Mouse (Mus musculus): ENCODE measurements around the gene Map4k4. TPM values are rescaled to one million over a fixed set of nuclear protein-coding genes. Genes with fewer than 3 reads are reported as not detected.

Gene Map4k4
- polyA plus RNA-seq, 1 experiment from 2014 or later = 56.6 TPM

DNA sequence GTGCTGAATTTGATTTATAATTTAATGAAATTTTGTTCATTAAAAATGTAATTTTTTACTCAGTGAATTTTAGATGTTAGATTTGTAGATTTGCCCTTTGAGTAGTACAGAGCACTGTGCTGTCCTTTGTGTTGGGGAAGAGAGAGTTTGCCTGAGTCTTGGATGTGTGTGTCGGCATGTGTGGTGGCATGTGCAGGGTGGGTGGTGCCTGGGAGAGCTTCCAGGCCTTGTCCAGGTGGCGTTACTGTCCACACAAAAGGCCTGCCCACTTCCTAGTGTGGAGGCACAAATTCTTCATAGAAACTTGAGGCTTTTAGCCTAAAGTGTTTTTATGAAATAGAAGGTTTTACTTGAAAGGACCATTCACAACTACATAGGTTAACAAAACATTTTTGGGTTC lies 36.2 kb downstream of the Map4k4 start:
- no peak for ATAC-seq (ENCODE audit: low read depth)
- Histone ChIP-seq H3K36me3 (ENCODE audit: control insufficient read depth, insufficient read depth, low read length) (no peaks in the 10 kb centered on the region), H3K27me3 (ENCODE audit: control insufficient read depth, insufficient read depth, low read length) (no peaks in the 10 kb centered on the region), H3K9ac (replicated peaks; ENCODE audit: low read depth, low read length) (no peak overlapping the region), H3K27ac (ENCODE audit: low read depth, low read length) (0 out of 2 replicates have a peak overlapping the region, but pooled peaks have one; percentile 18), H3K4me2 (ENCODE audit: low read depth, low read length) (no peak overlapping the region), H3K4me3 (ENCODE audit: low read depth, low read length) (no peak overlapping the region), H3K4me1 (ENCODE audit: control insufficient read depth, insufficient read depth, low read length) (peaks cover 80% of the 10 kb centered on the region), H3K9me3 (ENCODE audit: control insufficient read depth, low read length) (no peaks in the 10 kb centered on the region)
- 39% methylated on average over 2 of the region's 2 CpGs for WGBS

DNA sequence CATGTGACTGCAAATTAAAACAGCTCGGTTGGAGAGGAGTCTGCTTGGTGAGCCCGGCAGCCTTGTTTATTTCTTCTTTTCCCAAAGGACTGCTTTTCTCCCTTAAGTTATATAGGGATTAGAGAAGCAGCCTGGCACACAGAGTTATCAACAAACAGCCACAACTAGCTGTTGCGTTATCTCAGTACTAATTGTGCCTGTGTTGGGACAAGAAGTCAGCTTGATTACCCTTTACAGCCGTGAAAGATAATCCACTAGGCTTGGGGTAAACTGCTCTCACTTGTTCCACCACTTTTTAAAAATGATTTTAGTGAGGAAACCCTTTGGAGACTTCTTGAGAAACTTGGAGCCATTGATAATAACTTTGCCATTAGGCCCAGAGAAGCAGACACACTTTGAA lies 36.9 kb downstream of the Map4k4 start:
- Histone ChIP-seq H3K36me3 (ENCODE audit: control insufficient read depth, insufficient read depth, low read length) (no peaks in the 10 kb centered on the region), H3K27me3 (ENCODE audit: control insufficient read depth, insufficient read depth, low read length) (no peaks in the 10 kb centered on the region), H3K4me2 (ENCODE audit: low read depth, low read length) (no peak overlapping the region), H3K4me3 (ENCODE audit: low read depth, low read length) (no peak overlapping the region), H3K9me3 (ENCODE audit: control insufficient read depth, low read length) (no peaks in the 10 kb centered on the region), H3K9ac (replicated peaks; ENCODE audit: low read depth, low read length) (no peak overlapping the region), H3K27ac (ENCODE audit: low read depth, low read length) (no peak overlapping the region), H3K4me1 (ENCODE audit: control insufficient read depth, insufficient read depth, low read length) (peaks cover 80% of the 10 kb centered on the region)
- 31% methylated on average over 4 of the region's 4 CpGs for WGBS
- no peak for ATAC-seq (ENCODE audit: low read depth)

DNA sequence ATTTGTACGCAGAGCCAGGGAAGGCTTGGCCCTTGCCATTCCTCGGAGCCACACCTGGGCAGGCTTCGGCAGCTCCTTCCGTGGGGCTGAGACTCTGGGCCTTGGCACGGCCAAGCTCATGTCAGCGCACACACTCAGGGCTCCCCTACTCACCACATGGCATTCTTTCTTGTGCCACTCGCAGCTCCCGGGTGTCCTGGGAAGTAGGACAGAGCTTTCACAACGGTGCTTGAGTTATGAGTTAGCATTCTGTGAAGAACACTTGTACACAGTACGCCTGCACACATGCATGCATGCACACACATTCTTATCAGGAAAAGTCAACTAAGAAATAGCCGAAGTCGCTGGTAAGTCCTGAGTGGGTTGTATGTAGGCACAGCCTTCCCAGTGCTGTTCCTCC lies 38.7 kb downstream of the Map4k4 start:
- Histone ChIP-seq H3K9me3 (ENCODE audit: control insufficient read depth, low read length) (no peaks in the 10 kb centered on the region), H3K9ac (replicated peaks; ENCODE audit: low read depth, low read length) (no peak overlapping the region), H3K4me1 (ENCODE audit: control insufficient read depth, insufficient read depth, low read length) (peaks cover 84% of the 10 kb centered on the region), H3K27ac (ENCODE audit: low read depth, low read length) (0 out of 2 replicates have a peak overlapping the region, but pooled peaks have one; percentile 8), H3K4me3 (ENCODE audit: low read depth, low read length) (no peak overlapping the region), H3K4me2 (ENCODE audit: low read depth, low read length) (no peak overlapping the region), H3K36me3 (ENCODE audit: control insufficient read depth, insufficient read depth, low read length) (no peaks in the 10 kb centered on the region), H3K27me3 (ENCODE audit: control insufficient read depth, insufficient read depth, low read length) (no peaks in the 10 kb centered on the region)
- ATAC-seq (ENCODE audit: low read depth) = no peak
- WGBS = 71% methylated on average over 12 of the region's 12 CpGs

DNA sequence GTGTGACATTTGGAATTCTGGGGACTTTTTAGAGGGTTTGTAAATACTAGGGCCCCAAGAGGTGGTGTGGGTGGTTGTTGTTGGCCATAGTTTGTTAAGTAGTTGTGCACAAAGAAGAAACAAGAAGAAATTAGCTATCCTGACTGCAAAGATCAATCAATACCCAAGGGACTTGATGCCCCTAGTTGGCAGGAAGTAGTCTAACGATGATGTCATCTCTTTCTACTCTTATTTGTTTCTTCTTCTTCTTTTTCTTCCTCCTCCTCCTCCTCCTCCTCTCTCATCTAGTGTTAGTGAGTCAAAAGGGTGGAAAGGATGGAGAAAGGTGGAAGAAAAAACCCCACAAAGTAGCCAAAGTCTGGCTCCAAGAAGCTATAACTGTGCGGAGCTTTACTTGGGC lies 39.6 kb downstream of the Map4k4 start:
- no peak overlapping the region for H3K9ac ChIP-seq (replicated peaks; ENCODE audit: low read depth, low read length)
- H3K27ac ChIP-seq (ENCODE audit: low read depth, low read length) = no peak overlapping the region
- no peak overlapping the region for H3K4me3 ChIP-seq (ENCODE audit: low read depth, low read length)
- no peaks in the 10 kb centered on the region for H3K36me3 ChIP-seq (ENCODE audit: control insufficient read depth, insufficient read depth, low read length)
- no peaks in the 10 kb centered on the region for H3K9me3 ChIP-seq (ENCODE audit: control insufficient read depth, low read length)
- H3K4me1 ChIP-seq (ENCODE audit: control insufficient read depth, insufficient read depth, low read length) = peaks cover 85% of the 10 kb centered on the region
- no peaks in the 10 kb centered on the region for H3K27me3 ChIP-seq (ENCODE audit: control insufficient read depth, insufficient read depth, low read length)
- ATAC-seq (ENCODE audit: low read depth) = no peak
- no peak overlapping the region for H3K4me2 ChIP-seq (ENCODE audit: low read depth, low read length)
- WGBS = 83% methylated on average over 2 of the region's 2 CpGs

DNA sequence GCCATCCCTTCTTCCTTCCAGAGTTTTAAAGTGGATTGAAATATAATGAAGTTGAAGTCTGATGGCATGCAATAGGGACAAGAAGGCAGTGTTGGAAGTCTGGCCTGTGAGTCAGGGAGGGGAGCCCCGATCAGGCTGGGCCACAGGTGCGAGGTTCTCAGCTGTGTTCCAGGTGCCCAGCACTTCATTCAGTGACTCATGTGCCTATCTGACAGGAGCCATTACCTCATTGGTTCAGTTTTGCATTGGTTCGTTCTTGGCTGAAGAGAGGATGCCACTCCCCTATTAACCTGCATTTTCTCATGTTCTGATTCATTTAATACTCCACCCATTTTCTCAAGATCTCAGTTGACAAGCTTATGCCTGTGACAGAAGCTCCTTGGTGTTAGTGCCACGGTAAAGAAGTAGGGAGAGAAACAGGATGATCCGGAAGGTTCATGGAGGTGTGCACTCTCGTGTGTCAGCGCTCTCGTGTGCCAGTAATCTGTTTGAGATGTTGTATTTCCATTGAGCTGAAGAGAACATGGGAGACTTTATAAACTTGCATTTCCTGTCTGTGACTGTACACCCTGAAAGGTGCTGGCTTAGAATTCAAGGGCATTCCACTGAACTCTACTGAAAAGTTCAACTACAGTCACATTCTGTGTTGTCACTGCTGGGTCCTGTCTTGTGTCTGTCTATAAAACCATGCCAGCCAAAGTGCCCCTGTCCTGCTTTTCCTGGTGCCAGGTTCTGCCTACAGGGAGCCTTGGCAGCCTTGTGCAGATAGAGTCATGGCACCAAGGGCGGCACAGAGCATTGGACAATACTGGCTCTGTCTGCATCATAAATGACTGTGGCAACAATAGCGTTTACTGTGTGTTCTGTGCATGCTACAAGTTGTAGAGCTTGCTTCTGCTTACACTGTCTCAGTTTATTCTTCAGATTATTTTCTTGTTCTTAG lies 40.8 kb downstream of the Map4k4 start:
- no peak overlapping the region for H3K4me2 ChIP-seq (ENCODE audit: low read depth, low read length)
- 65% methylated on average over 10 of the region's 10 CpGs for WGBS
- H3K27me3 ChIP-seq (ENCODE audit: control insufficient read depth, insufficient read depth, low read length) = no peaks in the 10 kb centered on the region
- H3K4me3 ChIP-seq (ENCODE audit: low read depth, low read length) = no peak overlapping the region
- no peak overlapping the region for H3K9ac ChIP-seq (replicated peaks; ENCODE audit: low read depth, low read length)
- peak; percentile 22; the same call in 1 of the 2 replicates for ATAC-seq (ENCODE audit: low read depth)
- H3K27ac ChIP-seq (ENCODE audit: low read depth, low read length) = peak overlapping the region; percentile 77
- peaks cover 84% of the 10 kb centered on the region for H3K4me1 ChIP-seq (ENCODE audit: control insufficient read depth, insufficient read depth, low read length)
- no peaks in the 10 kb centered on the region for H3K9me3 ChIP-seq (ENCODE audit: control insufficient read depth, low read length)
- no peaks in the 10 kb centered on the region for H3K36me3 ChIP-seq (ENCODE audit: control insufficient read depth, insufficient read depth, low read length)

DNA sequence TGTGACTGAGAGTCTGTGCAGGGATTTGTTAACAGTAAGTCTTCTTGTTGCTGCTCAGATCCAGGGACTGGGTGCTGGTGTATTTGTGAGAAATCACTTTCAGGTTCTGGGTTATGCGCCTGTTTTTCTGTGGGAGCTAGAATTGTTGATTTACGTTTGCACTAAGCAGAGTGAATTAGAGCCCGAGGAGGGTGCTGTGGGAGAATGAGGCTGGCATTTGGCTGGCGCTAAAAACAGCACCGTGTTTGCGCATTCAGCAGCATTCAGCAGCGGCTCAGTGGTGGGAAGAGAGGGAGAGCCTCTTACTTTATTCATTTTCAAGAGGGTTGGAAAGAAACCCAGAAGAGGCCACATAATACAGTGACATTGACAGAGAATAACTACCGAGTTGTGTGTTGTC lies 42.2 kb downstream of the Map4k4 start:
- peak overlapping the region; percentile 9; the same call in 1 of the 2 replicates for H3K4me2 ChIP-seq (ENCODE audit: low read depth, low read length)
- no peaks in the 10 kb centered on the region for H3K27me3 ChIP-seq (ENCODE audit: control insufficient read depth, insufficient read depth, low read length)
- H3K36me3 ChIP-seq (ENCODE audit: control insufficient read depth, insufficient read depth, low read length) = no peaks in the 10 kb centered on the region
- H3K9ac ChIP-seq (replicated peaks; ENCODE audit: low read depth, low read length) = no peak overlapping the region
- no peak for ATAC-seq (ENCODE audit: low read depth)
- peaks cover 84% of the 10 kb centered on the region for H3K4me1 ChIP-seq (ENCODE audit: control insufficient read depth, insufficient read depth, low read length)
- WGBS = 9% methylated on average over 8 of the region's 8 CpGs
- H3K4me3 ChIP-seq (ENCODE audit: low read depth, low read length) = no peak overlapping the region
- H3K27ac ChIP-seq (ENCODE audit: low read depth, low read length) = peak overlapping the region; percentile 77
- no peaks in the 10 kb centered on the region for H3K9me3 ChIP-seq (ENCODE audit: control insufficient read depth, low read length)

DNA sequence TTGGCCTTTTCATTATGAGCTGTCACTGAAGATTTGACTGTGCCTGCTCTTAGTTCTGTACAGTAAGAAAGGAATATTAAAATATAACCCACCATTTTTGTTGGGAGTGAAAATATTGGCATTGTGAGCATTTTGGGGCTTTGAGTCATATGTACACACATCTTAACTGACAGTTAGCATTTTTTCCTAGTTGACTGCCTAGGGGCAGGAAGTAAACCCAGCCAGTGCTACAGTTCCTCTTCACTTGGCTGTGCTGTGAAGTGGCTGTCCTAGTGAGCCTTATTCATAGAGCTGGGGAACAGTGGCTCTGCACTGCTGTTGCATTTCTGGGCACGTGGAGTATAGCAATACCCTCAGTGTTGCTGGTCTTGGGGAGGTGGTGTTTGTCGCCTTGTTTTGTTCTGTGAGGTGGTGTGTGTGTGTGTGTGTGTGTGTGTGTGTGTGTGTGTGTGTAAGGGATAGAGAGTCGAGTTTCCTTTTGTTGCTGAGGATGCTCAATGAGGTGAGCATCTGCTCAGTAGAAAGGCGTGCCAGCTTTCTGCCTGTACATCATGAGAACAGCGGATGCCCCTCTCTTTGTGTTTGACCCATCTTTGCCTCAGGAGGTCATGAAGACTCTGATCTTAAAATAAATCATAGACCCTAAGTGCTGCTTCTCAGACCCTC lies 43.7 kb downstream of the Map4k4 start:
- Histone ChIP-seq H3K9me3 (ENCODE audit: control insufficient read depth, low read length) (no peaks in the 10 kb centered on the region), H3K27me3 (ENCODE audit: control insufficient read depth, insufficient read depth, low read length) (no peaks in the 10 kb centered on the region), H3K4me1 (ENCODE audit: control insufficient read depth, insufficient read depth, low read length) (peaks cover 82% of the 10 kb centered on the region), H3K36me3 (ENCODE audit: control insufficient read depth, insufficient read depth, low read length) (no peaks in the 10 kb centered on the region), H3K9ac (replicated peaks; ENCODE audit: low read depth, low read length) (no peak overlapping the region), H3K27ac (ENCODE audit: low read depth, low read length) (peak overlapping the region; percentile 45; the same call in 1 of the 2 replicates), H3K4me2 (ENCODE audit: low read depth, low read length) (no peak overlapping the region), H3K4me3 (ENCODE audit: low read depth, low read length) (no peak overlapping the region)
- 10% methylated on average over 5 of the region's 5 CpGs for WGBS
- ATAC-seq (ENCODE audit: low read depth) = no peak

DNA sequence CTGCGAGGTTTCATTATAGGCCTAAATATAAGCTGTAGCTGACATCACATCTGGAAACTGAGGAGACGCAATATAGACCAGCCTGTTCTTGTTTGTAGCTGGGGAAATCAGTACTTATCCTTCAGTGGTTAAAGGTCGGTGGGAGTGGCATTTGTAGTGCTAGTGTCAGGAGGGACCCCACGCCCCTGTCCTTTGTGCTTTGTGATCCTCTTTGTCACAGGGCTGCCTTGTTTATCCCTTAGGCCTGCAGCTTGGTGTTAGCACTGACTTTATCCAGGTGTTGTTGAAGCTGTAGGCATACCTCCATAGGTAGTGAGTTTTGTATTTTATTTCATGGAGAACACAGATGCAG lies 44.2 kb downstream of the Map4k4 start:
- ATAC-seq (ENCODE audit: low read depth) = no peak
- H3K4me1 ChIP-seq (ENCODE audit: control insufficient read depth, insufficient read depth, low read length) = peaks cover 84% of the 10 kb centered on the region
- H3K9me3 ChIP-seq (ENCODE audit: control insufficient read depth, low read length) = no peaks in the 10 kb centered on the region
- H3K9ac ChIP-seq (replicated peaks; ENCODE audit: low read depth, low read length) = no peak overlapping the region
- no peaks in the 10 kb centered on the region for H3K36me3 ChIP-seq (ENCODE audit: control insufficient read depth, insufficient read depth, low read length)
- WGBS = 27% methylated on average over 4 of the region's 4 CpGs
- no peak overlapping the region for H3K4me3 ChIP-seq (ENCODE audit: low read depth, low read length)
- H3K27ac ChIP-seq (ENCODE audit: low read depth, low read length) = peak overlapping the region; percentile 55; the same call in 1 of the 2 replicates
- no peaks in the 10 kb centered on the region for H3K27me3 ChIP-seq (ENCODE audit: control insufficient read depth, insufficient read depth, low read length)
- H3K4me2 ChIP-seq (ENCODE audit: low read depth, low read length) = no peak overlapping the region

DNA sequence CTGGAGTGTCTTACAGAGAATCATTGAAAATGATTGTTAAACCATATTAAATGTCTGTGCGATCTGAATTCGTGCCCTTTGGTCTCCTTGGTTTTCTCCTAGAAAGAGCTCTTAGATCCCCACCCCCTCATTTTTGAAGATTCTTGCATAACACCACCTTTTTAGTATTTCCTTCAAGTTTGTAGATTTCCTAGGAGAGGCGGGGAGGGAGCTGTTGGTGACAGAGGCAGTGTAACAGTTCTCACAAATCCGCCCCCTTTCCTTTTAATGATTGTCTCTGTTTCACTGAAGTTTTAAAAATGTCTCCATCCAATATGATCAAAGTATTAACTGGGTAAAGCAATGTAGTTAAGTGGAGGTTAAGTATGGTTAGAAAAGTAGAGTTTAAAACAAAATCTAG lies 45.7 kb downstream of the Map4k4 start:
- 66% methylated on average over 4 of the region's 4 CpGs for WGBS
- H3K4me2 ChIP-seq (ENCODE audit: low read depth, low read length) = no peak overlapping the region
- H3K9me3 ChIP-seq (ENCODE audit: control insufficient read depth, low read length) = no peaks in the 10 kb centered on the region
- H3K27ac ChIP-seq (ENCODE audit: low read depth, low read length) = peak overlapping the region; percentile 55; the same call in 1 of the 2 replicates
- peaks cover 77% of the 10 kb centered on the region for H3K4me1 ChIP-seq (ENCODE audit: control insufficient read depth, insufficient read depth, low read length)
- H3K9ac ChIP-seq (replicated peaks; ENCODE audit: low read depth, low read length) = no peak overlapping the region
- H3K4me3 ChIP-seq (ENCODE audit: low read depth, low read length) = no peak overlapping the region
- no peak for ATAC-seq (ENCODE audit: low read depth)
- H3K36me3 ChIP-seq (ENCODE audit: control insufficient read depth, insufficient read depth, low read length) = no peaks in the 10 kb centered on the region
- no peaks in the 10 kb centered on the region for H3K27me3 ChIP-seq (ENCODE audit: control insufficient read depth, insufficient read depth, low read length)

Data from neural tube, embryonic 14.5 days (tissue).